Mouse (Mus musculus) central nervous system, embryonic 18 days (tissue): ENCODE data around the gene Optn. TPM values are rescaled to one million over a fixed set of nuclear protein-coding genes. Genes with fewer than 3 reads are reported as not detected.

ENCODE experiments used
- polyA plus RNA-seq: library from polyadenylated mRNA; depleted of rRNA; stranded (reverse); fragments of >200 nt; gene quantifications from 2 replicates; pipeline ENCODE4 v1.2.3, GENCODE M21; 2012; rRNA removed

The Optn gene
- 5.9 and 7.4 TPM in 2 replicates for polyA plus RNA-seq

GRCm38 (mm10) chr2:5063299-5064205, at the start of gene Optn:
Gene Optn (minus strand): TSS chr2:5064051.

GRCm38 (mm10) chr2:5012491-5013324, 51.1 kb downstream of the Optn start, which contains the start of gene Mcm10:
Gene Mcm10 (minus strand): TSS chr2:5012791.

GRCm38 (mm10) chr2:4975807-4976206, 88.0 kb downstream of the Optn start, which contains the start of gene Ucma:
Gene Ucma (plus strand): TSS chr2:4976122.

Other genes with a start within 250 kb of the Optn start
- 53.7 and 54.5 TPM in 2 replicates for gene Sephs1, start 182.5 kb downstream of the Optn start, polyA plus RNA-seq
- 47.5 and 52.4 TPM in 2 replicates for gene Phyh, start 145.0 kb downstream of the Optn start, polyA plus RNA-seq
- gene Ucma, start 87.9 kb downstream of the Optn start, polyA plus RNA-seq = 0.38 and 2.0 TPM in 2 replicates
- 4.2 and 5.3 TPM in 2 replicates for gene Mcm10, start 51.3 kb downstream of the Optn start, polyA plus RNA-seq
- gene Ccdc3, start 73.7 kb upstream of the Optn start, polyA plus RNA-seq = 4.3 and 5.2 TPM in 2 replicates